Mouse (Mus musculus): ENCODE results near the gene Nrde2.

Nrde2 gene

GRCm38 (mm10) chr12:100143737-100144136 is 15.7 kb downstream of the Nrde2 start:
- CTCF ChIA-PET: interaction anchor here in 1 of 4 experiments (3.7 kb wide), 1 partner anchor 12 kb away, joined by 14 read pairs; no protein-coding TSS in a partner anchor
- POLR2A ChIA-PET: interaction anchor here in 2 of 4 experiments (0.8 to 2.4 kb wide), 6 partner anchors 10 to 24 kb away, joined by 3 to 10 read pairs (median 4); partner anchors contain the start of gene Nrde2 (in 1 of the 2)

- ChIA-PET POLR2A (interaction anchor here in 3 of 4 experiments (0.6 to 3.5 kb wide), 8 partner anchors 10 to 79 kb away, joined by 3 to 27 read pairs (median 4); partner anchors contain the start of gene Nrde2 (in 1 of the 3)), CTCF (interaction anchor here in 2 of 4 experiments (2.9 to 3.7 kb wide), 2 partner anchors 11 kb away, joined by 9 to 14 read pairs; no protein-coding TSS in a partner anchor)
These were observed 16.5 kb downstream of the Nrde2 start for GRCm38 (mm10) chr12:100142848-100143523.

- ChIA-PET CTCF (interaction anchor here in 1 of 4 experiments (0.5 kb wide), 1 partner anchor 372 kb away, joined by 4 read pairs; no protein-coding TSS in a partner anchor), POLR2A (interaction anchor here in 1 of 4 experiments (0.6 to 1.4 kb wide), 3 partner anchors 10 to 263 kb away, joined by 5 read pairs; no protein-coding TSS in a partner anchor)
These were observed 24.3 kb downstream of the Nrde2 start for GRCm38 (mm10) chr12:100135117-100135516.

GRCm38 (mm10) chr12:100134395-100134936 is 25.0 kb downstream of the Nrde2 start:
- CTCF ChIA-PET: no interaction called here

GRCm38 (mm10) chr12:100131655-100132054 is 27.8 kb downstream of the Nrde2 start:
- ChIA-PET CTCF (interaction anchor here (0.5 to 1.8 kb wide), 62 partner anchors 9 to 1626 kb away, joined by 3 to 14 read pairs (median 4); partner anchors contain the start of genes Kcnk13 (in 2 of the 4) and Nrde2 (in 1 of the 4)), POLR2A (interaction anchor here (0.6 to 3.6 kb wide), 30 partner anchors 9 to 1230 kb away, joined by 3 to 27 read pairs (median 5); partner anchors contain the start of genes Nrde2 (in 3 of the 4), Efcab11 (in 1 of the 4), Psmc1 (in 1 of the 4) and Tdp1 (in 1 of the 4))

More at GRCm38 (mm10) chr12:100134395-100134936, 25.0 kb downstream of the Nrde2 start:
- POLR2A ChIA-PET: interaction anchor here in 1 of 4 experiments (1.2 to 3.3 kb wide), 3 partner anchors 9 to 161 kb away, joined by 5 to 15 read pairs (median 5); partner anchors contain the start of gene Psmc1

- ChIA-PET POLR2A (interaction anchor here (0.6 to 3.6 kb wide), 24 partner anchors 8 to 349 kb away, joined by 3 to 27 read pairs (median 5); partner anchors contain the start of genes Nrde2 (in 3 of the 4), Efcab11 (in 1 of the 4), Psmc1 (in 1 of the 4) and Tdp1 (in 1 of the 4)), CTCF (interaction anchor here (0.6 to 1.8 kb wide), 27 partner anchors 10 to 1158 kb away, joined by 3 to 14 read pairs (median 4); partner anchors contain the start of genes Kcnk13 (in 1 of the 4) and Nrde2 (in 1 of the 4))
These were observed 28.3 kb downstream of the Nrde2 start for GRCm38 (mm10) chr12:100131167-100131566.

GRCm38 (mm10) chr12:100128961-100129360 is 30.5 kb downstream of the Nrde2 start:
- ChIA-PET POLR2A (interaction anchor here in 2 of 4 experiments (0.7 to 1.9 kb wide), 7 partner anchors 8 to 31 kb away, joined by 3 to 5 read pairs (median 4); partner anchors contain the start of gene Nrde2 (in 1 of the 2)), CTCF (interaction anchor here in 1 of 4 experiments (1.1 to 1.3 kb wide), 2 partner anchors 12 to 156 kb away, joined by 3 read pairs; no protein-coding TSS in a partner anchor)

- ChIA-PET CTCF (interaction anchor here in 2 of 4 experiments (0.5 to 1.3 kb wide), 3 partner anchors 11 to 174 kb away, joined by 3 to 6 read pairs (median 3); no protein-coding TSS in a partner anchor), POLR2A (interaction anchor here in 2 of 4 experiments (0.7 to 1.9 kb wide), 8 partner anchors 9 to 31 kb away, joined by 3 to 11 read pairs (median 4); no protein-coding TSS in a partner anchor)
These were observed 30.9 kb downstream of the Nrde2 start for GRCm38 (mm10) chr12:100128522-100128921.

DNA sequence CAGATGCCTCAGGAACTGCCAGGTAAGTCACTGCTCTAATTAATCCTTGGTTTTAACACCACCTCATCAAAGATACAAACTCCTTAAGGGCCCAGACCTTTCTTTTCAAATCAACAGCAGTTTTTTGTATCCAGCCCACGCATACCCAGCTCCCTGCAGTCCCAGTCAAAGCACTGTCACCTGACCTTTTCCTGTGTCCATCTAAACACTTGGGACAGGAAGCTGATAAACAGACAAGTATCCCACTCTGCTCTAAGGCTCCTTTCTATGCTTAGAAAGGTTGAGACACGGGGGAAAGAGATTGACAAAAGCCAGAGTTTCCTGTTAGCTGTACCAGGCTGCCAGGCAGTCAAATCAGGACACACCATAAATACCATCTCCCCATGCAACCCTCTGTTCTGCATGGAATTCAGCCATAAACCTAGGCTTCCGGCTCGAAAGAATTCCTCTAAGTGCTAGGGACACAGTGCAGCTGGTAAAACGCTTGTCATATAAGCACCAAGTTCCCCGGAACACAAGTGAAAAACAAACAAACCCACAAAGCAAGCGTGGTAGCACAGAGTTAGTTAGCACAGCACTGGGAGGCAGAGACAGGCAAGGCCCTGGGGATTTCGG is 31.5 kb downstream of the Nrde2 start:
- ChIA-PET CTCF (interaction anchor here in 2 of 4 experiments (0.5 to 1.3 kb wide), 4 partner anchors 11 to 173 kb away, joined by 3 to 6 read pairs (median 3); no protein-coding TSS in a partner anchor), POLR2A (interaction anchor here in 3 of 4 experiments (0.6 to 1.9 kb wide), 13 partner anchors 9 to 161 kb away, joined by 3 to 11 read pairs (median 3); no protein-coding TSS in a partner anchor)

GRCm38 (mm10) chr12:100126968-100127865 is 32.2 kb downstream of the Nrde2 start:
- ChIA-PET CTCF (interaction anchor here in 1 of 4 experiments (1.0 kb wide), 1 partner anchor 41 kb away, joined by 3 read pairs; no protein-coding TSS in a partner anchor), POLR2A (interaction anchor here (0.6 to 1.9 kb wide), 12 partner anchors 8 to 160 kb away, joined by 3 to 11 read pairs (median 3); no protein-coding TSS in a partner anchor)

DNA sequence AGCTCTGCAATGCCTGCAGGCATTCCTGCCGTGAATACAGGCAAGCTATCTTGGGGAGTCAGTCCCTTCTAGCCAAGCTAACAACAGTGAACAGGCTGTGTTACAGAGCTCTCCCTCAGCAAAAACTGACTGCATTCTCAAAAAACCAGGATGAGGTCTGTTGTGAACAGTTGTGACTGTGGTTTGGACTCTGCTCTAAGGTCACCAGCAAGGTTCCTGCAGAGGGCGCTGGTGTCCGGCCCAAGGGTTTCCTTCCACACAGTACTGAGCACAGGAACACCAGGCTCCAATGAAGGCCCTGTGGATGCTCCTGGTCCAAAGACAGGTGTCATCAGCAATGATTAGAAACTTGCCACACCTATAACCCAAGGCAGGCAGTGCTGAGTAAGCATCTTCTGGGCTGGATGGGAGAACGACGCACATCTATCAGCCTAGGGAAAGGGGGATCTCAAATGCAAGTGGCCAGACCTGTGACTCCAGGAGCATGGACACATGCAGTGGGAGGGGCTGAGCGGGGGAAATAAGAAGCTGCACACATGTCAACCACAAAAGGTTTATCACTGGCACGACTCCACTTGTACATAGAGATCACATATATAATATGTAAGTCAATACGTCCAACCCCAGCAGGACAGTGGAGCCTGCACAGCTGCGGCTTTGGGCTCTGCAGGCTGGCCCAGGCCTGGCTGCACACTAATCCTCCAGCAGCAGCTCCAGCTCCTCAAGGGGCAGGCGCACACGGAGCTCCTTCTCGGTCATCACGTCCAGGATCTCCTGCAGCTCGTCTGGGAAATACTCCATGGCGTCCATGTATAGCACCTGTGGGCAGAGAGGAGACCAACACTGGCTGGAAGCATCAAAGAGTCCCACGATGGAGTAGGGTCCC is 34.3 kb downstream of the Nrde2 start:
- ChIA-PET POLR2A (interaction anchor here (0.6 to 5.3 kb wide), 14 partner anchors 8 to 354 kb away, joined by 3 to 34 read pairs (median 4); partner anchors contain the start of genes Nrde2 (in 2 of the 4) and Psmc1 (in 1 of the 4)), CTCF (interaction anchor here in 3 of 4 experiments (0.6 to 1.2 kb wide), 7 partner anchors 8 to 953 kb away, joined by 3 to 4 read pairs (median 3); no protein-coding TSS in a partner anchor)

DNA sequence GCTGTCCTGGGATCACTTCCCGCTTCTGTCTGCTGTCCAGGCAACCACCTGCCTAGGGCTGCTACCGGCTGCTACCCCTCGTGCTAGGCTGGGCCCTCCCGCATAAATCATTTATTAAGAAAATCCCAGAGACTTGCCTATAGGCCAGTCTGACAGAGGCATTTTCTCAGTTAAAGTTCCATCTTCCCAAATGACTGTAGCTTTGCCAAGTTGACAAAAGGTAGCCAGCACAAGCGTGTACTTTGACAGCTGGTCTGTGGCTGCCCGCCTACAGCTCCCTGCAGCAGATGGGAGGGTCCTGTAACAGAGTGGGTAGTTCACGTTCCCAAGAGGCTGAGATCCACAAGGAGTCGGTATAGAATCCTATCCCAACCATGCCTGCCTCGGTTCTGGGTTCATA is 36.0 kb downstream of the Nrde2 start:
- ChIA-PET CTCF (interaction anchor here in 2 of 4 experiments (0.6 to 0.8 kb wide), 2 partner anchors 8 to 190 kb away, joined by 3 to 4 read pairs; no protein-coding TSS in a partner anchor), POLR2A (interaction anchor here in 2 of 4 experiments (1.1 to 5.3 kb wide), 9 partner anchors 9 to 152 kb away, joined by 3 to 34 read pairs (median 5); partner anchors contain the start of gene Psmc1 (in 1 of the 2))

- POLR2A ChIA-PET: interaction anchor here in 2 of 4 experiments (0.6 to 5.3 kb wide), 11 partner anchors 8 to 151 kb away, joined by 3 to 34 read pairs (median 5); partner anchors contain the start of gene Psmc1 (in 1 of the 2)
- CTCF ChIA-PET: interaction anchor here in 1 of 4 experiments (0.8 kb wide), 1 partner anchor 9 kb away, joined by 3 read pairs; no protein-coding TSS in a partner anchor
These were observed 36.5 kb downstream of the Nrde2 start for GRCm38 (mm10) chr12:100122921-100123381.

DNA sequence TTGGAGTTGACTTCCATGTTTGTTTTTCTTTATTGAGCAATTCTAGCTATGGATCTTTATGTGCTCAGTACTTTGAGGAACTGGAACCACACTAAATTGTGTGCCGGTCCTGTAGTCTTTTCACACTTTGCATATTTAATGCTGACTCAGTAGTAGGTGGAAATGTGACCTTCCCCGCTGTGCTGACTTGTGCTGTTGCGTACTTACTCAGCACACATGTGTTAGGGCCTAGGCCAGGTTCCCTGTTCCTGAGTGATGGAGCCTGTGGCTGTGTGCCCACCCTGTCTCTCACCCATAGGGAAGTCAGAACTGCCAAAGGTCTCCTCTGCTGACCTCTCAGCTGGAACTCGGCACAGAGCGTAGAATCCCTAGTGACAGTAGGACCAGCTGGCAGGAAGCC is 43.5 kb downstream of the Nrde2 start:
- ChIA-PET CTCF (interaction anchor here in 3 of 4 experiments (0.7 to 1.7 kb wide), 4 partner anchors 10 to 143 kb away, joined by 3 to 4 read pairs (median 4); no protein-coding TSS in a partner anchor), POLR2A (interaction anchor here in 2 of 4 experiments (0.5 to 3.6 kb wide), 7 partner anchors 9 to 797 kb away, joined by 3 to 11 read pairs (median 5); no protein-coding TSS in a partner anchor)

Data from embryonic stem cell, embryonic (primary cell).